Mouse (Mus musculus): ENCODE results near the gene Large1. TPM values are rescaled to one million over a fixed set of nuclear protein-coding genes. Genes with fewer than 3 reads are reported as not detected.
"Not testable (repeated sequence)": the region's sequence is repeated elsewhere in the genome, so short reads cannot be mapped to it uniquely, and the experiment has no call there.

Large1 gene
- polyA plus RNA-seq, 2 experiments, result 15.0 to 20.6 TPM

DNA sequence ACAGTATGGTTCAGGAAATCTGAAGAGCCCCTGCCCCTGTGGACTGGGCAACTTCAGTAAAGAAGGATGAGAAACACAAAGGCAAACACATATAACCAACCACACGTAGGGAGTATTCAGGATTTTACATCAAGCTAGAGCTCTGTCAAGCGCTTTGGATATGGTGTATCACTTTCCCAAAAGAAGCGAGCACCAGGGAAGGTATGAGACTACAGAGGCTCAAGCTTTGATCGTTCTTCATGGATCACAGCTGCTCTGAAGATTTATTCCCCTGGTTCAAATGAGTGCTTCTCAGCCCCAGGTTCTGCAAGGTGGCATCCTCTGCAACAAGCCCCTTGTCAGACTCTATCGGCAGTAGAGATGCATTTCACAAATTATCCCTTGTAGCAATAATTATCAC lies 24.2 kb downstream of the Large1 start:
- Histone ChIP-seq H3K4me1 (ENCODE audit: control insufficient read depth, insufficient read depth, low read length) (peaks cover 2% of the 10 kb centered on the region), H3K36me3 (ENCODE audit: control insufficient read depth, insufficient read depth, low read length) (0 out of 2 replicates have a peak, but pooled peaks cover 7% of the 10 kb centered on the region), H3K4me3 (replicated peaks; ENCODE audit: low read length) (no peak overlapping the region), H3K9ac (ENCODE audit: low read depth, low read length, severe bottlenecking) (no peak overlapping the region), H3K4me2 (replicated peaks; ENCODE audit: low read depth, low read length, severe bottlenecking) (no peak overlapping the region), H3K27ac (replicated peaks; ENCODE audit: low read depth, low read length) (no peak overlapping the region), H3K27me3 (ENCODE audit: control insufficient read depth, insufficient read depth, low read length) (no peaks in the 10 kb centered on the region), H3K9me3 (ENCODE audit: control insufficient read depth, low read length) (no peaks in the 10 kb centered on the region)
- no peak for ATAC-seq (ENCODE audit: low FRiP score, low read depth)
- TF ChIP-seq POLR2A (IDR thresholded peaks at IDR 0.05; ENCODE audit: borderline replicate concordance, extremely low read depth, insufficient read depth, insufficient read length), result no peak
- WGBS, result 84% methylated on average over 5 of the region's 5 CpGs
- DNase-seq (ENCODE audit: low spot score), result no peak

DNA sequence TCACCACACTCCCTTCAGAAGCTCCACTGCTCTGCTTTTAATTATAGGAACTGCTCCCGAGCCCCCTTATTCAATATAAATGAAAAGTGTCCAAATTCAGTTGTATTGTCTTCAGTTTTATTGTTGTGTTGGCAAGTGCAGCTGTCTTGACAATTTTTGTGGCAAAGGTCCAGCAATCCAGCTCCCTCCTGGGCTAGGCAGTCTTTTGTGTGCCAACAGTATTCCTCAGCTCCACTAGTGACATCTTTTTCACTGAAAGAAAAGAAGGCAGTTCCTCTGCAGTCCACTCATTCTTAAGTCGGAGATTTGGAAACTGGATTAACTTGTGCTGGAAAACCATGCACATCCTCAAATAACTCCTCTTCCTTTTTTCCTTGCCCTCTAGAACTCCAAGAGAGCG lies 25.3 kb downstream of the Large1 start:
- Histone ChIP-seq H3K4me1 (ENCODE audit: control insufficient read depth, insufficient read depth, low read length) (peaks cover 2% of the 10 kb centered on the region), H3K27ac (replicated peaks; ENCODE audit: low read depth, low read length) (no peak overlapping the region), H3K36me3 (ENCODE audit: control insufficient read depth, insufficient read depth, low read length) (0 out of 2 replicates have a peak, but pooled peaks cover 7% of the 10 kb centered on the region), H3K9ac (ENCODE audit: low read depth, low read length, severe bottlenecking) (no peak overlapping the region), H3K9me3 (ENCODE audit: control insufficient read depth, low read length) (no peaks in the 10 kb centered on the region), H3K27me3 (ENCODE audit: control insufficient read depth, insufficient read depth, low read length) (no peaks in the 10 kb centered on the region), H3K4me2 (replicated peaks; ENCODE audit: low read depth, low read length, severe bottlenecking) (no peak overlapping the region), H3K4me3 (replicated peaks; ENCODE audit: low read length) (no peak overlapping the region)
- ATAC-seq (ENCODE audit: low FRiP score, low read depth), result no peak
- TF ChIP-seq POLR2A (IDR thresholded peaks at IDR 0.05; ENCODE audit: borderline replicate concordance, extremely low read depth, insufficient read depth, insufficient read length), result no peak
- no peak for DNase-seq (ENCODE audit: low spot score)
- WGBS, result 75% methylated on average over 3 of the region's 3 CpGs

DNA sequence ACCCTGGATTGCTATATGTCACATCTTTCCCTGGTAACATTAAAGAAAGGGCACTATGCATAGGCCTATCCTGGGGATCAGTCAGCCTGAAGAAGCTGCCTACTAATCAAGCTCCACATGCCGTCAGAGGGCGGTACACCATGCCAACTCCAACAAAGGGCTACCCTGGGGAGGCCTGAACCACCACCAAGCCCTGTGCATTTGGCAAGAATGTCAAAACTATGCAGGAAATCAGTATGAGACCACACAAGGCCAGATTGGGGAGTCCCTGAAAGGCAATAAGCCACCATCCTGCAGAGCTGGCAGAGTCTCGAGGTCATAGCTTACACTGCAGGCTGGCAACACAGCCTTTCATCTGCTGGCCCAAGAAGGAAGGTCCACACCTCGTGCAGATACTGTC lies 28.7 kb downstream of the Large1 start:
- Histone ChIP-seq H3K27ac (replicated peaks; ENCODE audit: low read depth, low read length) (no peak overlapping the region), H3K27me3 (ENCODE audit: control insufficient read depth, insufficient read depth, low read length) (no peaks in the 10 kb centered on the region), H3K9me3 (ENCODE audit: control insufficient read depth, low read length) (no peaks in the 10 kb centered on the region), H3K4me3 (replicated peaks; ENCODE audit: low read length) (no peak overlapping the region), H3K4me1 (ENCODE audit: control insufficient read depth, insufficient read depth, low read length) (peaks cover 2% of the 10 kb centered on the region), H3K36me3 (ENCODE audit: control insufficient read depth, insufficient read depth, low read length) (no peaks in the 10 kb centered on the region), H3K4me2 (replicated peaks; ENCODE audit: low read depth, low read length, severe bottlenecking) (no peak overlapping the region), H3K9ac (ENCODE audit: low read depth, low read length, severe bottlenecking) (no peak overlapping the region)
- TF ChIP-seq POLR2A (IDR thresholded peaks at IDR 0.05; ENCODE audit: borderline replicate concordance, extremely low read depth, insufficient read depth, insufficient read length), result no peak
- 63% methylated on average over 4 of the region's 4 CpGs for WGBS
- ATAC-seq (ENCODE audit: low FRiP score, low read depth) (no peak), DNase-seq (ENCODE audit: low spot score) (no peak)

DNA sequence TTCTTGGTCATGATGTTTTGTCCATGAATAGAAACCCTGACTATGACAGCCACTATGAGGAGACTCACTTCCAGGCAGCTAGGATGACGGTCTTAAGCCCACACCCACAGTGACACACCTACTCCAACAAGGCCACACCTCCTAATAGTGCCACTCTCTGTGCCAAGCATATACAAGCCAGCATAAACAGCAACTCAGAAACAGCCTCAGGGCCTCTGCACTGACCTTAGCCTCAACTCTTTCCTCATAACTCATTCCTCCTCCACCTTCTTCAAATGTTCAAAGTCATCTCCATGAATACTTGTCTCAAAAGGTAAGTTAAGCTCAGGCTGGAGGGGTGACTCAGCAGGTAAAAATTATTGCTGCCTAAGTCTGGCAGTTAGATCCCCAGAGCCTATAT lies 29.7 kb downstream of the Large1 start:
- Histone ChIP-seq H3K27me3 (ENCODE audit: control insufficient read depth, insufficient read depth, low read length) (no peaks in the 10 kb centered on the region), H3K36me3 (ENCODE audit: control insufficient read depth, insufficient read depth, low read length) (no peaks in the 10 kb centered on the region), H3K27ac (replicated peaks; ENCODE audit: low read depth, low read length) (no peak overlapping the region), H3K9me3 (ENCODE audit: control insufficient read depth, low read length) (no peaks in the 10 kb centered on the region), H3K4me1 (ENCODE audit: control insufficient read depth, insufficient read depth, low read length) (peaks cover 2% of the 10 kb centered on the region), H3K9ac (ENCODE audit: low read depth, low read length, severe bottlenecking) (no peak overlapping the region), H3K4me3 (replicated peaks; ENCODE audit: low read length) (no peak overlapping the region), H3K4me2 (replicated peaks; ENCODE audit: low read depth, low read length, severe bottlenecking) (no peak overlapping the region)
- ATAC-seq (ENCODE audit: low FRiP score, low read depth) (no peak), DNase-seq (ENCODE audit: low spot score) (no peak)
- no peak for TF ChIP-seq POLR2A (IDR thresholded peaks at IDR 0.05; ENCODE audit: borderline replicate concordance, extremely low read depth, insufficient read depth, insufficient read length)
- 88% methylated on average over 1 of the region's 1 CpGs for WGBS

DNA sequence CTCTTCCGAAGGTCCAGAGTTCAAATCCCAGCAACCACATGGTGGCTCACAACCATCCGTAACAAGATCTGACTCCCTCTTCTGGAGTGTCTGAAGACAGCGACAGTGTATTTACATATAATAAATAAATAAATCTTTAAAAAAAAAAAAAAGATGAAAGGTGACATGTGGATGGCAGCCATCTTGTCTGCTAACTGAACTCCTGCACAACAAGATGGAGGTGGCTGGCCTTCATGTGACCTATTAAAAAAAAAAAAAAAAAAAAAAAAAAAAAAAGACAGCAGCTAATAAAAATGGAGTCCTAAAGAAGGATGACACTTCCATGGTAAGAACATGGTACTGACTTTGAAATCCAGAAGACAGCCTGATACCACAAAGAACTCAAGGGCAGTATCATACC lies 33.8 kb downstream of the Large1 start:
- ATAC-seq (ENCODE audit: low FRiP score, low read depth), result peak; percentile 70; the same call in 1 of the 2 replicates
- not testable (repeated sequence) for H3K27me3 ChIP-seq (ENCODE audit: control insufficient read depth, insufficient read depth, low read length); DNase-seq (ENCODE audit: low spot score); H3K36me3 ChIP-seq (ENCODE audit: control insufficient read depth, insufficient read depth, low read length); H3K4me2 ChIP-seq (replicated peaks; ENCODE audit: low read depth, low read length, severe bottlenecking); H3K9me3 ChIP-seq (ENCODE audit: control insufficient read depth, low read length); H3K9ac ChIP-seq (ENCODE audit: low read depth, low read length, severe bottlenecking); H3K4me3 ChIP-seq (replicated peaks; ENCODE audit: low read length); H3K4me1 ChIP-seq (ENCODE audit: control insufficient read depth, insufficient read depth, low read length); H3K27ac ChIP-seq (replicated peaks; ENCODE audit: low read depth, low read length)
- WGBS, result 100% methylated on average over 1 of the region's 3 CpGs

DNA sequence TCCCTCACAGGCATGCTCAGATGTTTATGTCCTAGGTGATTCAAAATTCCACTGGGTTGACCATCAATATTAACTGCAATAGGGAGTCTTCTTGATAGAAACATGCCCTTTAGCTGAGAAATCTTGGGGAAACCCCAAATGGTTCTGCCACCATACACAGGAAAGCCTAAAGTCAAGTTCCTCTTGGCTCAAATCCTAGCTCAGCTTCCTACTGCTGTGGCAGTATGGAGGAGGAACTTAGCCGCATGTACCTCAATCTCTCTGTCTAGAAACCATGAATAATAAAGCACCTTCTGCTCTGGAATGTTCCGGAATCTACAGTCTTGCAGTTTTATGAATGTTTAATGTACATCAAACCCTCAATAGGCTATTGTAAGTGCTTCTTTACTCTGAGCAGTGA lies 39.4 kb downstream of the Large1 start:
- no peak for TF ChIP-seq POLR2A (IDR thresholded peaks at IDR 0.05; ENCODE audit: borderline replicate concordance, extremely low read depth, insufficient read depth, insufficient read length)

More for the DNA sequence above, 39.4 kb downstream of the Large1 start:
- DNase-seq (ENCODE audit: low spot score) (no peak), ATAC-seq (ENCODE audit: low FRiP score, low read depth) (no peak)
- Histone ChIP-seq H3K27ac (replicated peaks; ENCODE audit: low read depth, low read length) (no peak overlapping the region), H3K4me3 (replicated peaks; ENCODE audit: low read length) (no peak overlapping the region), H3K4me1 (ENCODE audit: control insufficient read depth, insufficient read depth, low read length) (no peaks in the 10 kb centered on the region), H3K9ac (ENCODE audit: low read depth, low read length, severe bottlenecking) (no peak overlapping the region), H3K36me3 (ENCODE audit: control insufficient read depth, insufficient read depth, low read length) (no peaks in the 10 kb centered on the region), H3K4me2 (replicated peaks; ENCODE audit: low read depth, low read length, severe bottlenecking) (no peak overlapping the region), H3K27me3 (ENCODE audit: control insufficient read depth, insufficient read depth, low read length) (no peaks in the 10 kb centered on the region), H3K9me3 (ENCODE audit: control insufficient read depth, low read length) (no peaks in the 10 kb centered on the region)
- WGBS, result 91% methylated on average over 2 of the region's 2 CpGs

Measured in limb, embryonic 14.5 days (tissue).